Mouse (Mus musculus): ENCODE measurements around the gene Dusp27.

DNA sequence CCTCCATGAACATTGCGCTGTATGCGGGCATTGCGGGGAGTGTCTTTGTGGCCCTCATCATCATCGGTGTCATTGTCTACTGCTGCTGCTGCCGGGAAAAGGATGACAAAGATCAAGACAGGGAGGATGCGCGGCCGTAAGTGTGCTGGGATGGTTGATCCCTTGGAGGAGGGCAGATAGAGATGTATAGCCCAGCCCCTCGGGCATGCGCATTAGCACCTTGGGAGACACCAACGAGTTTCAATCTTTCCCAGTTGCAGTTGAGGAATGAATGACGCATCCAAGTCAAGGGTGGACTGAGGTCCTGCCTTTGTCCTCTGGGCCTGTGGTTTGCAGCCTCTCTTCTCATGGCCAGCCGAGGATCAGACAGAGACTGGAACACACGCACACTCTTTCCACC lies 36.9 kb upstream of the Dusp27 start:
- TF ChIP-seq GATA1 (IDR thresholded peaks at IDR 0.05; ENCODE audit: low read length) (no peak), TAL1 (IDR thresholded peaks at IDR 0.05; ENCODE audit: low read length) (no peak)
